Mouse (Mus musculus) CH12F3 (cell line): ENCODE measurements around the gene Fam189a1.

ENCODE experiments used
- in situ Hi-C: fragments of 300-500 bp; cut with MboI; formaldehyde crosslinking; loops from 2 replicates; pipeline ENCODE4 v1.14.3; 2020; ENCODE audit warnings: low sequenced_read_pairs

The Fam189a1 gene

DNA sequence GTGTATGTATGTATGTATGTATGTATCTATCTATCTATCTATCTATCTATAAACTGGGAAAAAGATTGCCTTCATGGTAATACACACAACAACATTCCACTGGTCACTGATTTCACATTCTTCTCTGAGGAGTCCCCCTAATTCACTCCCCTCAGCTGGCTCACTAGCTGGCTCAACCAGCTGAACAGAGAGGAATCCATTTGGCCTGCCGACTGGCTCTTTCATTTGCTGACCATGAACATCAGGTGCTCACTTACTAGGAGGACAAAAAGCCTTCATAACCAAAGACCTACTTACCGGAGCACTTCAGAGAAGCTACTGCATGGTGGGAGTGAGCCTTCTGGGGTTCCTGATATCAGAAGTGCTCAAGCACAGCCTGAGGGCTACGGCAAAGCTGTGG lies 194.2 kb downstream of the Fam189a1 start:
- in situ Hi-C loops, result no loop called here

DNA sequence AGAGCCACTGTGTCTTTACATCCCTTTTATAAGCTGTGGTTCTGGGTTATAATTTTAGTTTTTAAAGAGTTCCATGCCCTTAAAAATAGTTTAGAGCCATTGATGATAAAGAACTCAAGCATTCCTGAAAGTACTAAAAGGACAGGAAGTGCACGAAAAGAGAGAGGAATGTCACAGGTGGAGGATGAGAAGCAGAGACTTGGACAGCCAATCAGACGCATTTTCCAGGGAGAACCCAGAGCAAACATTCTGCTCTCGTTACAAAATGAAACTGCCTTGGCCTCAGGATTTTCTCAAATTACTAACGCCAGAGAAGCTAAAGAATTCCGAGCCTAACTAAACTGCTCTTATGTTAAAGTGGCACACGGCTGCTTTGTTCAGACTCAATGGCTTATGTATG lies 197.3 kb downstream of the Fam189a1 start:
- in situ Hi-C loops, result no loop called here

DNA sequence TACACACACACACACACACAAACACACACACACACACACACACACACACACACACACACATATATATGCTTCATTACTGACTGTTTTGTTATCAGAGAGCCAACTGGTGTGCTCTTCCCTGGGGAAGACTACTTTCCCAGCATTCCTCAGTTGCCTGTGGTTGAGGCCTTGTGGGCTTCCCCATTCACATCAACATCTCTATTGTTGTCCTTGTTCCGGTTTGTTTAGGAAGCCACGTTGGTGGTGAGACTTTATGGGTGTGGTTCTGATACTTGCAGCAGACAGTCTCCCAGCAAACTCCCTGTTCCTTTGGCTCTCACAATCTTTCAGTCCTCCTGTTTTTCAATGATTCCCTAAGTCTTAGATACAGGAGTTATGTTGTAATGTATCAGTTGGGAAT lies 204.2 kb downstream of the Fam189a1 start:
- in situ Hi-C loops, result no loop called here

- in situ Hi-C loops, result no loop called here
Measured at GRCm38 (mm10) chr7:64950771-64951099, 205.6 kb downstream of the Fam189a1 start.

- in situ Hi-C loops, result no loop called here
Measured at GRCm38 (mm10) chr7:64949910-64950770, 206.2 kb downstream of the Fam189a1 start.

DNA sequence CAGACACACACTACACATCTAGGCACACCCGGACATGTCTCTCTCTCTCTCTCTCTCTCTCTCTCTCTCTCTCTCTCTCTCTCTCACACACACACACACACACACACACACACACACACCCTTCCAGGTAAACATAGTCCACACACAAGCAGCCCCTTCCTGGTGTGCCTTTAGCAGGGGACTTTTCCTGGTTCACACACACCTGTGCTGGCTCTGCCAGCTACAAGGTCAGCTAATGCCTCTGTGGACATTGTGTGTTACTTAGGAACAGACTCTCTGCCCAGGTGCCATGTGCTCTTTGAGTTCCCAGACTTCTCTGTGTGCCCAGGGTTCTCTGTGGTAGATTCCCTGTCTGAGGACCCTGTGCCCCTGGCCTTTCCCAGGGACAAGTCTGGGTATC lies 206.9 kb downstream of the Fam189a1 start:
- in situ Hi-C loops, result no loop called here

GRCm38 (mm10) chr7:64944686-64945085 lies 211.7 kb downstream of the Fam189a1 start:
- in situ Hi-C loops, result no loop called here

DNA sequence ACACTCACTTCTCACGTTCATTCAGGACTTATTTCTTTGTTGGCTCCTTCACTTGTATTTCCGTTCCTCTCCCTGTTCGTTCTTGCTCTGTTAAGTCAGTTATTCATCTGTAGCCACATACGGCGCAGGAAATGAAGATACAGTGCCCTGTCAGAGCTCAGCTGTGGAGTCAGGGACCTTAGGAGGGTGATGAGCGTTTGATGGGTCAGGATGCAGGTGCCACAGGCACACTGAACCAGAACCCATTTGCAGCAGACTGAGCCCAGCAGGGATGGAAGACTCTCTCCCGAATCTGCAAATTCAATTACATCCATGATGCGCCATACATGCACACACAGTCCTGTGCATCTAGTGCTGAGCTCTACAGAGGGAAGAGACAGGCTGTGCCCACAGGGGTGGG lies 212.2 kb downstream of the Fam189a1 start:
- in situ Hi-C loops, result no loop called here

DNA sequence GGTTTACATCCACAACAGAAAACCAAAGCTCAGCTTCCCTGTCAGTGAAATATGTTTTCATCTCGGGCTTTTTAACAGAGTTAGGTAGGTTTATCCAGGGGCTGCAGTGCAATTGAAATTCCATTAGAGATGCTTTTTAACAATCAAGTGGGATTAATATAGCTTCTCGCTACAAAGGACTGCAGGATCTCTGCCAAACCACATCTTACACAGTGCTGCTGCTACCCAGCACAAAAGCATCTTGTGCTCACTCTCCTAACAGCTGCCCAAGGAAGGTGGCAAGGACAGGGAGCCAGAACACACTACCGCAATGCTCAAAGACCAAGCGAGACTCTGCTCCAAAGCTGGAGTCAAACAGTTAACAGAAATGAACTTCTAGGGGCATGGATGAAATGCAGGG lies 219.4 kb downstream of the Fam189a1 start:
- in situ Hi-C loops, result no loop called here

DNA sequence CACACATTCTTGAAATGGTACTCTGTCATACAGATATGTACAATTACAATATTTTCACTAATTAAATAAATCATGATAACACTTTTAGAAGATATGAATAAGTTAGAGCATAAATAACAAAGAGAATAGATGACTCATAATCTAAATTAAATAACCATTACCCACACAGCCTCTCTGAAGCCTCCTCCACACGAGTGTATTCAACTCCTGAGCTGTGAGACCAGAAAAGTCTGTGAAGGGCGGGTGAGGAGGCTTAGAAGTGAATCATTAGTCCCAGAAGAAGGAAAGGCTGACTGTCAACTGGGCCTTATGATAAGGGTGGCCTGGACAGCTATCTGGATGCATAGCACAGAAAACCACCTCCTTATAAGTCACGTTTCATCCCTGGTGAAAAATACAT lies 222.3 kb downstream of the Fam189a1 start:
- in situ Hi-C loops, result no loop called here

DNA sequence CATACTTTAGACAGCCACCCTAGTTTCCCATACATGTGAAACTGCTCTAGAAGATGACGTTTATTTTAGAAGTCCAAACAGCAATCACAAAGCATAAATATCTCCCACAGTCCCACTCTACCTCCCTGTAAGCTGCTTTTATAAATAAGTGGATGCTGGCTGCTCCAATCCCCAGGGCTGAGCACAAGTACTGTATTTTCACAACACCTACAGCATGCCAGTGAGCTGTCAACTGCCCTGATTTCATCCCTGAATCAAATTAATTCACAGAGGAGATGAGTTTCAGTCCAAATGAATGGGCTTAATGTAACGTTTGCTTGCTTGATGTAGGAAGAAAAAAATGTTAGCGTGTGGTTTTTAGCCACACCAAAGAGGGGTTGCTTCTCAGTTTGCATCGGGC lies 225.4 kb downstream of the Fam189a1 start:
- in situ Hi-C loops, result no loop called here

DNA sequence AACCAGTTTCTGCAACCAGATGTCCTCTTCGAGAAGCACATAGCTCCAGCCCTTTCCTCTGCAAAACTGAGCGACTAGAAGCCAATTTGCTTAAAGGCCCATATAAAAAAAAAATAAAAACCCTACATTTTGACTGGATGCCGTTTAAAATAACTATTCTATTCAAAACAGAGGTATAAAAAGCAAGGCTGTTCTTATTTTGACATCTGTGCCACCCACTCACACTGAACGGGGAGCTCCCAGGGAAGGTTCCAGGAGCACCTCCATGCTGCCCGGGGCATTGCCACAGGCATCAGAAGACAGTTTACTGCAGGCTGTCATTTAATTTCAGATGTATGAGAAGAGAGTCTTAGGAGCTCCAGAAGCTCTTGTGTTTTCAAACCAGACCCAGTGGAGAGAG lies 232.5 kb downstream of the Fam189a1 start:
- in situ Hi-C loops, result no loop called here

- in situ Hi-C loops, result no loop called here
Measured at GRCm38 (mm10) chr7:64921189-64921588, 235.2 kb downstream of the Fam189a1 start.

DNA sequence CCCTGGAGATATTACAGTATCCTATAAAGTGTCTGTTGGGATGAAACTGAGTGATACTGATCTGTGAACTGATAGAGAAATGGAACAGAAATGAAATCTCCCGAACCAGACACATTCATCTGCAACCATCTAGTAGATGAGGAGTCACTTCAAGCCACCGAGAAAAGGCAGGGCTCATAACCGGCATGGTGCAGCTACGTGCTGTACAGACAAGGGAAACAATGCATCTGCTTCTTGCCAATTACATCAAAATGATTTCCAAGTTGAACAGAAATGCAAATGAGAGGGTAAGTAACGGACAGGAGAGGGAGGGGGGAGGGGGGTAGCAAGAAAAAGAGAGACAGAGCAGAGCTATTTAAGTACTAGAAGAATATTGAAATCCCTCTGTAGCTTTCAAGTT lies 235.6 kb downstream of the Fam189a1 start:
- in situ Hi-C loops, result no loop called here

- in situ Hi-C loops, result no loop called here
Measured at GRCm38 (mm10) chr7:64916654-64917053, 239.7 kb downstream of the Fam189a1 start.

- in situ Hi-C loops, result no loop called here
Measured at GRCm38 (mm10) chr7:64915121-64915520, 241.2 kb downstream of the Fam189a1 start.

DNA sequence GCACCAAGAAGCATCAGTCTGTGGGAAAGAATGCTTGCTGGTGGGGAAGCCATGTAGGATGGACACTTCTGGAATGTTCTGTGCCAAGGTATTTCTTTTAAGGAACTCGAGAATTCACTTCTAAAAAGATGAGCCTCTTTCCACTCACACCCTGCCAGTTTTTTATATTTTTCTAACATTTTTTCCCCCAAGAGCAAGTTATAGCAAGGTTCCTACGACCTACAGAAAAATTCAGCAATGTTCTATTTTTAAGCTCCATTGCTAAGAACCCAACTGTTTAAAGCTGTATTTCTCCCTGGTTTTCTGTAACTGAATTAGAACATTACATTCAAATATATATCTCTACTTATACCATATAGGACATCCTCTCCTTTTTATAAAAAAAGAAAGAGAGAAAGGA lies 244.4 kb downstream of the Fam189a1 start:
- in situ Hi-C loops, result no loop called here

DNA sequence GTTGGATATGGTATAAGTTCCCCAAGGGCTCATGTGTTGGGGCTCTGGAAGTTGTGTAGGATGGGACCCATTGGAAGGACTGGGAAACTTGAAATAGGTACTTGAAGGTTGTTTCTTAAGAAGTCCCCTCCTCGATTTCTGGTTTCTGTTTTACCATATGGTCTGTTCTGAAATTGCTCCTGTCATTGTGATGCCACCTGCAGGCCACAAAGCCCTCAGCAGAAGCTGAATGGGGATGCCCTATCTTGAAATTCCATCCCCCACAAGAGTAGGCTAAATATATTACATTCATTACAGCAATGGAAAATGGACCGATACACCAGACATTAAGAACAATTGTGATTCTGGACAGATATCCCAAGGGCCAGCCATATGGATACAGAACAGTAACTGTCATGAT lies 246.2 kb downstream of the Fam189a1 start:
- in situ Hi-C loops, result no loop called here

DNA sequence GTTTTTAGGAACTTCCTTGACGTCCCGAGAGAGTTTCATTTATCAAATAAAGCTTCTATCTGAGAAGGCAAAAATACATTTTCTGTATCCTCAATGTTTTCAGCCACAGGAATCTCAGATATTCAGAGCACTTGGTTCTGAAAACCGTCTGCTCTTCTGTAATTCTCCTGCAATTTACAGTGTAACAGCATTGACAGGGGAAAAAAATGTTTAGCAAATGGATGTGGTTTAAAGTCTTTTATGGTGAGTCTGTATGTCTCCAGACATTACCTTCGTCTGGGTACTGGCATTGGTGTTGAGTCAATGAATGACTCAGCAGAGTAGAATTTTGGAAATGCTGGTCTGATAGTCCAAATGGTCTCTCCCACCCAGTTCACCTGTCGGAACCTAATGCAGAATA lies 249.4 kb downstream of the Fam189a1 start:
- in situ Hi-C loops, result no loop called here

DNA sequence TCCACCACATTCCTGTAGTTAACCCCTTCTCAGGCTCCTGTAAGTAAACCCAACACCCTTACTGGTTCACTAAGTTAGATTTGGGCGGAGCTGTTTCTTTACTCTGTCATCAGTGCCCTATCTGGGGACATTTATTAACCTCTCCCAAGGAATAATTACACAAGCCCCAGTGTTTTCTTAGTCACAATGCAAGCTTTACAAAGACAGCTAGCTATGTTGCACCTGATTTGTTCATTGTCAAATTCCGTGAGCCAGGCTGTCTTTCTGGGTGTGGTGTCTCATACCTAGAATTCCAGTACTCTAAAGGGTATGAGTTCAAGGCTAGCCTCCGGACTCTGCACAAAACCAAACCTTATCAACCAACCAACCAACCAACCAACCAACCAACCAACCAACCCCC lies 250.9 kb downstream of the Fam189a1 start:
- in situ Hi-C loops, result no loop called here

DNA sequence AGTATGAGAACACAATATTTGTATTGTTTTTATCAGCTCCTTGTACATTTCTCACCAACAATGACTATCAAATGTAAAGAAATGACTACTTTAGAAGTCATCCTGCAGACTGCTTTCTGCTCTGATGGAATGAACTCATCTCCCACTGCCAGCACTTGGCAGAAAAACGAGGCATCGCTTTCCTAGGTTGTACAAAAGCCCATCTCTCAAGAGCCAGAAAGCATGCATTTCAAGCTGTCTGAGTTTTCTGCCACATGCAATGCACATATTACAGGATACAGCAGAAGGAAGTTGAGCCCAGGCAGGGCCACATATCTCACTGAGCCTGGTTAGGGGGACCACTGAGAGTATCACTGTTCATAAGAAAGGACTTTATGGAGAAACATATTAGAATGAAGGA lies 256.1 kb downstream of the Fam189a1 start:
- in situ Hi-C loops, result no loop called here

GRCm38 (mm10) chr7:64896587-64896986 lies 259.8 kb downstream of the Fam189a1 start:
- in situ Hi-C loops, result no loop called here

DNA sequence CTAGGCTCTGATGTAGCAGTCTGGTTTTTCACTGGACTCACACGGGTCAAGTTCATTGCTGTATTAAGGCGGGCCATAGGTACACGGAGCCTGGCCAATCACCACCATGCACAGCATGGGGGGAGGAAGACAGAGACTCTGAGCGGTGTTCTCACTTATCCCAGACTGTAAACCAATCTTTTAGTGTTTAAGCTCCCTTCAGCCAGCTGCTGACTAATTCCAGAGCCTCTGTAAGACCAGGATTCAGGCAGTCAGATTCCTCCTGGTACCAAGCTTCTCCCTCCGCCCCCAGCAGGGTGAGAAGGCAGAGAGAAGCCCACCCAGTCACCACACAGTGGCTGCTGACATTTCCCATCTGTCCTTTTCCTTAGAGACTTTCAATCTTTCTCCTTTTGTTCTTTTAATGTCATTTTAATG lies 260.7 kb downstream of the Fam189a1 start:
- in situ Hi-C loops, result no loop called here
